Mouse (Mus musculus) frontal cortex, adult (tissue): ENCODE measurements at regions not wholly inside any gene's neighbourhood (a gene's known extent, or its start where the extent isn't known, plus 50 kb on each side); places are given as distances from the start of the nearest gene placed in this dataset.

Experiments
- ATAC-seq: cut with Nextera tagmentation; 2 replicates; pipeline ENCODE4 v1.9.2; 2017; ENCODE audit warnings: mild to moderate bottlenecking, moderate library complexity, mixed read lengths; ENCODE audit not compliant: low TSS enrichment

DNA sequence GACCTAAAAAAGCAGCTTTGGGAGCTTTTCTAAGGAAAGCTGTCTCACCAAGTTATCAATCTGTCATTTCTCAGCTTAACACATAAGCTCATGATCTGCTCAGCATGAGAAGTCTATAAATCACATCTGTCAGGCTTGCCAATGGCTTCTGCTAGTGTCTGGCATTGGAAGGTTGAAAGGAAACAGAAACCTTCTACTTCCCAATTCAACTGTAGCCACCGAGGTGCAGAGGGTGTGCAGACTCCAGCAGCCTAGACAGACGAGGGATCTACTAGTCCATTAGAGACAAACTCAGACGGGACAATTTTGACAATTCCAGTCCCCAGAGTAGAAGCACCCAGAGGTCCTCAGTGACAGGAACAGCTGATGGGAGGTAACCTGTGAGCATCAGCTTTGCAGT is 103.0 kb downstream of the Nab1 start:
- ATAC-seq, result no peak

- ATAC-seq, result no peak
Observed at GRCm38 (mm10) chr1:52392933-52393332, 107.5 kb downstream of the Nab1 start.

GRCm38 (mm10) chr1:52388836-52389235 is 111.6 kb downstream of the Nab1 start:
- ATAC-seq, result no peak

GRCm38 (mm10) chr1:52388118-52388517 is 112.4 kb downstream of the Nab1 start:
- peak; percentile 84 for ATAC-seq

DNA sequence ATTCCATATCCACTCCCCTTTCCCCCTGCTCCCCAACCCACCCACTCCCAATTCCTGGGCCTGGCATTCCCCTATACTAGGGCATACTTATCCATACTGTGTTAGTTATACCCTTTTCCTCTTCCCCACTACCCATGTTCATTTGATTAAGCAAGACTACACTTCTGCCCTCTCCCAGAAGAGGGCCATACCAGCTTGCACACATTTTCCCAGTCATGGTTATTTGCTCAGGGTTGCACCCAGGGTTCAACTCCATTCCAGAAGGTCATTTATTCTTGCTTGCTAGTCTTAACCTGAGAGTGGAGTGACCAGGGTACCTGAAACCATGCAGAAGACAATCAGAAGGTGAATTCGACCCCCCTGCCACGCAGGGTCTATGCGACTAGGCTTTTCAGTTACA is 113.4 kb downstream of the Nab1 start:
- no peak for ATAC-seq

DNA sequence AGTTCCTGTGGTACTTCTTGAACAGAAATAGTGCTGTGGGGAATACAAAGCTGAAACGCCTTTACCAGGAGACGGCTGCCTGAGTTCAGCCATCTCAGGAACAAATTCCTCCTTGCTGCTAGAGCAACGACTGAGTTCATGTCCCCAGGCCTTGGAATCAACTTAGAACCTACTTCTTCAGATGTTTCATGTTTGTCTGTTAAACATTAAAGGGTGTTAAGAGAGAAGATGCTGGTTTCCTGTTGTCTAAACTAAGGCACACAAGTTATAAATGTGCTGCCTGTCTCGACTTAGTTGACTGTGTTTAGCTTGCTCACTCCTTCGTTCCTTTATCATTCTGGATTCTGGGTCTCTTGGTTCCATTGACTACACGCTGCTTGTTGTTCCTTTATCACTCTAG is 125.2 kb downstream of the Nab1 start:
- no peak for ATAC-seq

- ATAC-seq, result no peak
Observed at GRCm38 (mm10) chr1:52374666-52375065, 125.8 kb downstream of the Nab1 start.

DNA sequence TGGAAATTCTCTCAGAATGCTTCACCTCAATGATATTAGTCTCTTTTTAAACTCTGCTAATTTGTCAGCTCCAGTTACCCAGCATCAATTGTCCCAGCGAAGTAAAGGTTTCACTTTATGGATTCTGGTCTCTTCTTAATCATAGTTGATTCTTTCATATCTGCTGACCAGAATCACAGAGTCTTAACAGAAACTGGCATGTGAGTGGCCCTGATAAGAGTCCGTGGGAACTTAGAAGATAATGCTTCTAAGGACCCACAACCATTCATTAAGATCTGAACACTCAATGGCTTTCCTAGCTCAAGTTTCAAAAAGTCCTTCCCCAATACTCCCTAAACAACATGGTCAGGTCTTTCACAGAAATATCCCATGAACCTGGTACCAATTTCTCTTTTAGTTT is 126.7 kb downstream of the Nab1 start:
- ATAC-seq, result no peak

DNA sequence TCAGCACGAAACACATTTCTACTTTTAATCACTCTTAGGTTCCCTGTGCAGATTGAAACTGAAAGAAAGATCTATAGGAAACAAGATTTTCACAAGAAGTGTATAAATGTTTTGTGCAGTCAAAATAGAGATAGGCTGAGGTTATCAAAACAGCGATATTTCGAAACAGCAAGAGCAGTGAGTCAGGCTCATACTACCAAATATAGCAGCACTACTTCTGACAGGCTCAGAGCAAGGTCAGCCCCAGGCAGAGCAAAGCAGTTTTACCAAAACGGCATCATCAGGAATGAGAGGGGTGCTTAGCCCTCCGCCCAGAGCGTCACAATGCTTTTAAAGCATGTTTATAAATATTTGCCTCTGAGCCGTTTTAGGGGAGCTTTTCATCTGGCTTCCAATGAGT is 133.4 kb upstream of the Gls start:
- 0 out of 2 replicates have a peak, but pooled peaks have one; percentile 20 for ATAC-seq

DNA sequence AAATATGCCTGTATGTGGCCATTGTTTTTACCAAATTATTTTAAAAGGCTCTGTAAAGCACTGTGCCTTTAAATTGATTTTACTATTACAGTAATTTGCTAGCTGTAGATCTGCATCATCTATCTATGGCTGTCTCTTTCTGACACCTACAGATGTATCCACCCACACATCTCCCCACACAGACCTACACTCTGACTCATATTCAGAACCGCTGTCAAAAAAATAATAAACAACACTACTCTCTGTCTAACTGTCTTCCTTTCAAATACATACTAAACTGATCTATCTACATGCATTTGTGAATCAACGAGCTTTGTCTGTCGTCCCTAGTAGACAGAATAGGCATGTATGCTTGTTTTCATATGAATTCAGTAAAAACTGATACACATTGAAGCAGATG is 130.6 kb upstream of the Gls start:
- peak; percentile 55; the same call in 1 of the 2 replicates for ATAC-seq

GRCm38 (mm10) chr1:52362976-52363375 is 129.9 kb upstream of the Gls start:
- peak; percentile 92 for ATAC-seq

GRCm38 (mm10) chr1:52354041-52354582 is 121.1 kb upstream of the Gls start:
- ATAC-seq, result peak; percentile 97

- no peak for ATAC-seq
Observed at GRCm38 (mm10) chr1:52342127-52342526, 109.1 kb upstream of the Gls start.

DNA sequence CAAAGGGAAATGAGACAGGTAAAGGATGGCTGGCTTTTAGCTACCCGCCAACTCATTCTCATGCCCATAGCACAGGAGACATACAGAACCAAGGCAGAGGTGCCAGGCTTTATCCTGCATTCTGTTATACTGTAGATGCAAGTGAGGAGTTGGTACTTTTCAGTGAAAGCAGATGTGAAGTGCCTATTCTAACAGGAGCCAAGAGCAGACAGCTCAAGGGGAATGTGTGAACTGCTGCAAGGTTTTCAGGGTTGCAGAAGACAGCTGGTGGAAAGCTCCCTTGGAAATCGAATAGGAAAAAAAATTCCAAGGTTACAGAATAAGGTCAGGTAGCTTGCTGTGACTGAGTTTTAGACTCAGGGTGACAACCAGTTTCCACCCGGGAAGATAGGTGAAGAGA is 105.7 kb upstream of the Gls start:
- ATAC-seq, result peak; percentile 57; the same call in 1 of the 2 replicates

DNA sequence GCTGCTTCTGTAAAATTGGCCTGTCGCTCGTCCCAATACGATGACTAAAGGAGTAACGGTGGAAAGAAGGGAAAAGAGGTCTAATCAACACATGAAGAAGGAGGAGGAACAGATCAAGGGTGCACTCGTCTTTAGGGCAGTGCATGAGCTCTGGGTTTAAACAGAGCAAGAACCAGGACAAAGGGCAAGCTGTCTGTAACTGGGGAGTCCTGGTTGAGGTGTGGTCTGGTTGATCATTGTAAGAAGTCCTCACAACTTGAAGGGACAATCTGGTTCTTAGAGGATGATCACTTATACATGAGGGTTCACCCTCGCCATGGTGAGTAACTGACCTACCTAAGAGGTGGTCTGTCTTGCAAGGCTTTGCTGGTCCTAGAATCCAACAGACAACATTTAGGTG is 105.2 kb upstream of the Gls start:
- ATAC-seq, result no peak

GRCm38 (mm10) chr1:52336696-52337095 is 103.7 kb upstream of the Gls start:
- 0 out of 2 replicates have a peak, but pooled peaks have one; percentile 41 for ATAC-seq

- ATAC-seq, result peak; percentile 18; the same call in 1 of the 2 replicates
Observed at GRCm38 (mm10) chr1:52332013-52332412, 99.0 kb upstream of the Gls start.

- peak; percentile 99 for ATAC-seq
Observed at GRCm38 (mm10) chr1:52331442-52331841, 98.4 kb upstream of the Gls start.

DNA sequence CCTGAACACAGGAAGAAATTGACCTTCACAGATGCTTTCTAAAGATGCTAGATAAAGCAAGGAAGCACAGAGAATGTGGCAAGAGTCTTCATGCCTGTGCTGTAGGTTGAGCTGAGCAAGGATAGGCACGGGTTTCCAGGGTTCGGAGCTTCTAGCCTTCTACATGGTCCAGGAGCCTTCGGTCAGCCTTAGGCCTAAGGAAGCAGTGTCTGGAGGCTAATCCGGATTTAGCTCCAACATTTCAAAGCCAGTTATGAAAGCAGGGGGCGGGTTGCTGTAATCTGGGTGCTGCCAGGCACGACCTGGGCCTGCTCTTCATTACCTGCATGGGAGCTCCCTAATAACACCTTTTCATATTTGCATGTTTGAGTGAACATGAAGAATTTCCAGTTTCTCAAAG is 97.5 kb upstream of the Gls start:
- no peak for ATAC-seq

DNA sequence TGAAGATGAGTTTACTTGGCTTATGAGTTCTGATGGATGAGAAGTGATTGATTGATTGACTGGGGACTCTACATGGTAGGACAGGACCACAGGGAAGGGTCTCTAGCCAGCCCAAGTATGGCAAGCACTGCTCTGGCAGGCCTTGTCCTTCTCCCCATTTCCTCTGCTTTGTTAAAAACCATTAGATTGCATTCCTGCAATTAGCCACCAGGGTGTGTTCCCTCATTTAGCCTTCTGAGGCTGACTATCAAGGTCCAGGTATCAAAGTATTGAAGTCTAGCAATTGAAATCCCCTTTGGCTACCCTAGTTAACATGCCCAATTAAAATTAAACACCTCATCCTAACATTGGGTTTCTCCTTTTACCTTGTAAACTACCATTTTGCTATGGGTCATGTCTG is 95.5 kb upstream of the Gls start:
- no peak for ATAC-seq

GRCm38 (mm10) chr1:52324356-52324755 is 91.3 kb upstream of the Gls start:
- no peak for ATAC-seq

DNA sequence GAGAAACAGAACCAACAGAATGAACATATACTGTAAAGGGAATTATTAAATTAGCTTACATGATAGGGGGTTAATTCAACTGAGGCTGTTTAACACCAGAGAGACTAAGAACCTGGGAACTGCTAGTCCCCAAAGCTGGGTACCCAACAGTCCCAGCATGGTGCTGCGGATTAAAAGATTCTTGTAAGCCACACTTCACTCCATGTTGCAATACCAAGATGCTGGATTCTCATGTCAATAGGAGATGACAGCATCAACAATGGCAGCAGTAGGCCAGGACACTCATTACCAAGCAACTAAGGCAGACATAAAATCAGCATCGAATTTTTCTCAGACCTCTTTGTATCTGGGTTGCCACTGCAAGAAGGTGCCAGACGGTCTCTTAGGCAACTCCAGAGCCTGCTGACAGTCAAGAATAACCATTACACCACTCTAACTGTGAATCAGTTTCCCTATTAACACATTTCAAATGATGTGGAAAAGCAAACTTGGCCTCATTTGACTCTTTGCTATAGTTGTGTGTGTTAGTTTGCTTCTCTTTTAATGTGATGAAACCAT is 79.1 kb upstream of the Gls start:
- no peak for ATAC-seq

DNA sequence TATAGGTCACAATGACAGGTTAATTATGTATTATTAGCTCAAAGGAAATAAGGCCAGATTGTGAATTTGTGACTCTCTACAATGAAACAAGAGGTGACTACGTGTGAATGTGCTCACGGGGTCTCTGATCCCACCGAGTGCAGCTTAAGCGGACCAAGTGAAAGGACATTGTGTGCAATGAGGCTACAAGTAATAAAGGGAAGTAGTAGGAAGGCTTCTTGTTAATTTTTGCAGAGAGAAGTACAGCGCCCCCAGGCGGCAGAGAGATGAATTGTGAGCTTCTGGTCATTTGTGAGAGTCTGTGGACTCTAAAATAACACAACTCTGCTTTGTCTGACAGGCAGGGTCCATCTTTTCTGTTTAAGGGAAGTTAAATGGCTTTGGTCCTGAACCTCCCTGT is 73.9 kb upstream of the Gls start:
- no peak for ATAC-seq
